Mouse (Mus musculus) layer of hippocampus, adult 9-11 months (tissue): ENCODE data around the gene Cd6.

Experiments
- DNase-seq: peaks from one replicate; pipeline ENCODE4 v3.0.0; 2022

The Cd6 gene

GRCm38 (mm10) chr19:10835671-10836070 is 5.8 kb upstream of the Cd6 start:
- DNase-seq: no peak

GRCm38 (mm10) chr19:10833611-10834010 is 3.8 kb upstream of the Cd6 start:
- DNase-seq: no peak

- DNase-seq: peak; percentile 23
Observed at GRCm38 (mm10) chr19:10832030-10832429, 2.2 kb upstream of the Cd6 start.

- DNase-seq: peak; percentile 47
Observed at GRCm38 (mm10) chr19:10831424-10831823, 1.6 kb upstream of the Cd6 start.

- no peak for DNase-seq
Observed at GRCm38 (mm10) chr19:10828321-10828720, 1.5 kb downstream of the Cd6 start.

GRCm38 (mm10) chr19:10824061-10824460 is 5.8 kb downstream of the Cd6 start:
- no peak for DNase-seq

GRCm38 (mm10) chr19:10822534-10822933 is 7.3 kb downstream of the Cd6 start:
- no peak for DNase-seq

GRCm38 (mm10) chr19:10821319-10821718 is 8.5 kb downstream of the Cd6 start:
- no peak for DNase-seq

GRCm38 (mm10) chr19:10818217-10818946 is 11.5 kb downstream of the Cd6 start:
- DNase-seq: no peak

- no peak for DNase-seq
Observed at GRCm38 (mm10) chr19:10816462-10816861, 13.4 kb downstream of the Cd6 start.

GRCm38 (mm10) chr19:10815871-10816270 is 14.0 kb downstream of the Cd6 start:
- no peak for DNase-seq

GRCm38 (mm10) chr19:10813905-10814304 is 16.0 kb downstream of the Cd6 start:
- DNase-seq: no peak

GRCm38 (mm10) chr19:10813039-10813438 is 16.8 kb downstream of the Cd6 start:
- DNase-seq: no peak

GRCm38 (mm10) chr19:10811471-10811870 is 18.4 kb downstream of the Cd6 start:
- no peak for DNase-seq

GRCm38 (mm10) chr19:10810176-10810492 is 19.7 kb downstream of the Cd6 start:
- no peak for DNase-seq

GRCm38 (mm10) chr19:10809428-10810175 is 20.3 kb downstream of the Cd6 start:
- DNase-seq: peak; percentile 85

- no peak for DNase-seq
Observed at GRCm38 (mm10) chr19:10808524-10809233, 21.2 kb downstream of the Cd6 start.

- DNase-seq: no peak
Observed at GRCm38 (mm10) chr19:10805661-10806285, 24.1 kb downstream of the Cd6 start.

- no peak for DNase-seq
Observed at GRCm38 (mm10) chr19:10804850-10805660, 24.8 kb downstream of the Cd6 start.

- DNase-seq: no peak
Observed at GRCm38 (mm10) chr19:10803751-10804150, 26.1 kb downstream of the Cd6 start.

GRCm38 (mm10) chr19:10801906-10802305 is 28.0 kb downstream of the Cd6 start:
- DNase-seq: no peak

- peak; percentile 76 for DNase-seq
Observed at GRCm38 (mm10) chr19:10801070-10801469, 28.8 kb downstream of the Cd6 start.

GRCm38 (mm10) chr19:10799155-10799554 is 30.7 kb downstream of the Cd6 start:
- DNase-seq: no peak
